Mouse (Mus musculus) forebrain, embryonic 15.5 days (tissue): ENCODE measurements around the gene Krt5. TPM values are rescaled to one million over a fixed set of nuclear protein-coding genes. Genes with fewer than 3 reads are reported as not detected.
"Not testable (repeated sequence)": the region's sequence is repeated elsewhere in the genome, so short reads cannot be mapped to it uniquely, and the experiment has no call there.

Experiments used
- ATAC-seq: fragments of 200-750 bp; cut with Nextera tagmentation; replicated peaks from 2 replicates; pipeline ENCODE4 v1.8.0; 2017; ENCODE audit warnings: mild to moderate bottlenecking, moderate TSS enrichment, moderate library complexity
- H3K27ac ChIP-seq: fragments of 300-500 bp; sonication (generic); replicated peaks from 2 replicates; pipeline ENCODE4 v1.5.1; 2015; ENCODE audit warnings: mild to moderate bottlenecking, inconsistent platforms
- H3K27me3 ChIP-seq: fragments of 300-500 bp; sonication (generic); 2 replicates; pipeline ENCODE4 v1.6.1; 2015; ENCODE audit warnings: inconsistent platforms
- H3K36me3 ChIP-seq: fragments of 300-500 bp; sonication (generic); 2 replicates; pipeline ENCODE4 v1.6.1; 2015; ENCODE audit warnings: mild to moderate bottlenecking, inconsistent platforms
- H3K4me1 ChIP-seq: fragments of 300-500 bp; sonication (generic); 2 replicates; pipeline ENCODE4 v1.6.1; 2015; ENCODE audit warnings: inconsistent platforms
- H3K4me2 ChIP-seq: fragments of 300-500 bp; sonication (generic); replicated peaks from 2 replicates; pipeline ENCODE4 v1.6.1; 2015; ENCODE audit warnings: mild to moderate bottlenecking, inconsistent platforms
- H3K4me3 ChIP-seq: fragments of 300-500 bp; sonication (generic); 2 replicates; pipeline ENCODE4 v1.5.1; 2015; ENCODE audit warnings: mild to moderate bottlenecking, inconsistent platforms
- H3K9ac ChIP-seq: fragments of 300-500 bp; sonication (generic); replicated peaks from 2 replicates; pipeline ENCODE4 v1.6.1; 2015; ENCODE audit warnings: mild to moderate bottlenecking, inconsistent platforms
- H3K9me3 ChIP-seq: fragments of 300-500 bp; sonication (generic); 2 replicates; pipeline ENCODE4 v1.6.1; 2016; ENCODE audit warnings: inconsistent platforms
- WGBS: fragments of 180-500 bp; shearing (Covaris S2); methylation state at CpG from one replicate; pipeline ENCODE4 v1.1.7; 2015; ENCODE audit warnings: mixed read lengths; 5-methylcytosine and 5-hydroxymethylcytosine counted together
- microRNA-seq: library from miRNA; unstranded; fragments of <30 nt; microRNA quantifications from one replicate; pipeline ENCODE4, GENCODE M21; 2016
- polyA plus RNA-seq: library from polyadenylated mRNA; unstranded; fragments of >200 nt; fragmentation: Nextera tagmentation; extraction: Ambion mirVana; gene quantifications from 2 replicates; pipeline ENCODE4 v1.2.1, GENCODE M21; 2015

Krt5 gene
- polyA plus RNA-seq, 1 experiment from 2014 or later = 0.15 TPM

GRCm38 (mm10) chr15:101699192-101699591 lies 13.5 kb downstream of the Krt5 start:
- Histone ChIP-seq H3K27me3 (no peaks in the 10 kb centered on the region), H3K9ac (no peak overlapping the region), H3K4me2 (no peak overlapping the region), H3K36me3 (no peaks in the 10 kb centered on the region), H3K9me3 (no peaks in the 10 kb centered on the region), H3K27ac (no peak overlapping the region), H3K4me1 (no peaks in the 10 kb centered on the region), H3K4me3 (no peak overlapping the region)
- 52% methylated on average over 3 of the region's 3 CpGs for WGBS
- no peak for ATAC-seq

DNA sequence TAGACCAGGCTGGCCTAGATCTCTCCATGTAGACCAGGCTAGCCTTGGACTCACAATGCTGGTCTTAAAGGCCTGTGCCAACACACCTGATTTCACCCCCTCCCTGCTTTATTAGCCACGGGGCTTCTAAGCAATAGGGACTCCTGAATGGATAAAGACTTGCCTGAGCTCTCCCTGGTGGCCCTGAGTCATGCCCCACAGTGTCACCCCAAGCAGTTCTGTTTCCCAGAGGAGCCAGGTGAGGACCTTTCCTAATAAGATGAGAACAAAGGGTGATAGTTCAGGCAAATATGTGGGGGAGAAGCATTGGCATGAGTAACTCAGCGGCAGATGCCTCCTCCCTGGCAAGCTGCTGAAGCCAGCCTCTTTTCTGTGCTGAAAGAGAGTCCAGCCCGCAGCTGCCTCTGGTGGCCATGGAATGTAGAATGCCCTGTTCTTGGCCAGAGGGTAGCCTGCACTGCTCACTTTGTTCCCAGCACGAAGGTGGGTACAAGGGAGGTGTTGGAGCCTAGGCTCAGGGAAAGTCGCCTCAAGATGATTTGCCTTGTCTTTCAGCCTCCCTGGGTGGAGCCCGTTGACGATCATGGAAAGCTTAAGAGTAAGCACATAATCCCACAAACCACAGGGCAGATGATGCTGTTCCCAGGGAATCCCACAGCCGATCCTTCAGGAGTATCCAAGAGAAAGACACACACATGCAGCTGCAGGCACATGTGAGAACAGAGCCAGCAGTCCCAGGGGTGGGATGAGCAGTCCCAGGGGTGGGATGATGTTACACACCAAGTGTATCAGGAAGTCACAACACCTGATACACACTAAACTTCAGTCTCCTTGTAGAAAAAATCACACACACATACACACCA lies 15.1 kb downstream of the Krt5 start:
- Histone ChIP-seq H3K27ac (no peak overlapping the region), H3K4me1 (no peaks in the 10 kb centered on the region), H3K4me3 (no peak overlapping the region), H3K4me2 (no peak overlapping the region), H3K9me3 (no peaks in the 10 kb centered on the region), H3K36me3 (no peaks in the 10 kb centered on the region), H3K27me3 (no peaks in the 10 kb centered on the region), H3K9ac (no peak overlapping the region)
- no peak for ATAC-seq
- 79% methylated on average over 8 of the region's 8 CpGs for WGBS

GRCm38 (mm10) chr15:101694207-101694606 lies 18.5 kb downstream of the Krt5 start, which contains the start of gene Krt6a:
Gene Krt6a, minus strand, starts transcription at chr15:101694307.
- no peaks in the 10 kb centered on the region for H3K4me1 ChIP-seq
- H3K27ac ChIP-seq = no peak within 1 kb of the TSS
- no peaks in the 10 kb centered on the region for H3K9me3 ChIP-seq
- WGBS = 86% methylated on average over 5 of the region's 5 CpGs
- H3K27me3 ChIP-seq = no peaks in the 10 kb centered on the region
- H3K36me3 ChIP-seq = no peaks in the 10 kb centered on the region
- ATAC-seq = no peak
- H3K4me3 ChIP-seq = no peak within 1 kb of the TSS
- no peak within 1 kb of the TSS for H3K4me2 ChIP-seq
- no peak within 1 kb of the TSS for H3K9ac ChIP-seq

DNA sequence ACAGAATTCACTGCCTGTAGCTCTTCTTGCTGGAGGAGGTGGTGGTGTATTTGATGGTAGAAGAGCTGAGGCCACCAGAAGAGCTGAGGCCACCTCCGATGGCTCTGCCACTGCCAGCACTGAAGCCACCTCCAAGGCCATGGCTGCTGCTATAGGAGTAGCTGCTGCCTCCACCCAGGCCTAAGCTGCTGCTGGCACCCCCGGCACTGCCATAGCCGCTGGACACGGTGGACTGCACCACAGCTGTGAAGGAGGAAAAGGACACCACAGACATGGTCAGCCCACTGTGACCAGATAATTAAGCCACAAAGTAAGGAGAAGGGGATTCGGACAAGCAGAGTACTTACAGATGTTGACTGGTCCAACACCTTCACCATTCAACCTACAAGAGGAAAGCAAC lies 22.2 kb downstream of the Krt5 start:
- H3K27ac ChIP-seq, ATAC-seq, H3K27me3 ChIP-seq, H3K4me3 ChIP-seq, H3K9me3 ChIP-seq, H3K36me3 ChIP-seq, H3K4me1 ChIP-seq, H3K4me2 ChIP-seq, H3K9ac ChIP-seq: not testable (repeated sequence)
- 90% methylated on average over 5 of the region's 5 CpGs for WGBS

DNA sequence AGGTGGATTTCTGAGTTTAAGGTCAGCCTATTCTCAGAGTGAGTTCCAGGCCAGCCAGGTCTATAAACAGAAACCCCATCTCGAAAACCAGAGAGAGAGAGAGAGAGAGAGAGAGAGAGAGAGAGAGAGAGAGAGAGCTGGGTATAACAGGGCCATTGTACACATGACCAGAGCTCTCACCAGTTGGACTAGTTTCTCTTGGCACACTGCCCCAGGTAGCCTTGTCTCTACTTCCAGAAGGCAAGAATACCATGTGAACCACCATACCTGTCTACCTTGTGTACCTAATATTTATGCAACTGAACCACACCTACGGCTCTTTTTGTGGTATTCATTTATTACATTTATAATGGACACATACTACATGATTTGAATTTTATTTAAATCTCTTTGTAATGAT lies 24.5 kb downstream of the Krt5 start:
- Histone ChIP-seq H3K27ac (no peak overlapping the region), H3K9me3 (no peaks in the 10 kb centered on the region; the same call in 1 of the 2 replicates), H3K4me2 (no peak overlapping the region), H3K4me1 (no peaks in the 10 kb centered on the region), H3K27me3 (no peaks in the 10 kb centered on the region), H3K4me3 (no peak overlapping the region), H3K9ac (no peak overlapping the region), H3K36me3 (no peaks in the 10 kb centered on the region)
- no peak for ATAC-seq
- WGBS = 69% methylated on average over 2 of the region's 2 CpGs

- H3K9ac ChIP-seq = no peak within 1 kb of the TSS
- H3K4me1 ChIP-seq = no peaks in the 10 kb centered on the region
- 78% methylated on average over 2 of the region's 2 CpGs for WGBS
- H3K4me2 ChIP-seq = no peak within 1 kb of the TSS
- no peak within 1 kb of the TSS for H3K27ac ChIP-seq
- H3K9me3 ChIP-seq = no peaks in the 10 kb centered on the region; the same call in 1 of the 2 replicates
- H3K4me3 ChIP-seq = no peak within 1 kb of the TSS
- no peak for ATAC-seq
- H3K27me3 ChIP-seq = no peaks in the 10 kb centered on the region
- no peaks in the 10 kb centered on the region for H3K36me3 ChIP-seq
Measured at GRCm38 (mm10) chr15:101680187-101680586, 32.5 kb downstream of the Krt5 start, which contains the start of gene Krt6b. Gene Krt6b, minus strand, starts transcription at chr15:101680287.

GRCm38 (mm10) chr15:101675978-101676377 lies 36.7 kb downstream of the Krt5 start:
- Histone ChIP-seq H3K9me3 (no peaks in the 10 kb centered on the region), H3K4me1 (no peaks in the 10 kb centered on the region), H3K9ac (no peak overlapping the region), H3K4me2 (no peak overlapping the region), H3K27ac (no peak overlapping the region), H3K4me3 (no peak overlapping the region), H3K36me3 (no peaks in the 10 kb centered on the region), H3K27me3 (no peaks in the 10 kb centered on the region)
- 88% methylated on average over 1 of the region's 1 CpGs for WGBS
- no peak for ATAC-seq

Small RNA genes within 50 kb of the gene (microRNA-seq; reads per million reads assigned to microRNA genes)
- not detected for gene Gm44323
- not detected for gene Gm44342
- gene Gm44383 = not detected

Other genes with a start within 250 kb of the Krt5 start
- gene Krt81, start 249.1 kb downstream of the Krt5 start, polyA plus RNA-seq = not detected in 2 replicates
- gene Krt86, start 239.4 kb downstream of the Krt5 start, polyA plus RNA-seq = not detected in 2 replicates
- not detected in 2 replicates for gene Krt83, start 221.4 kb downstream of the Krt5 start, polyA plus RNA-seq
- not detected in 2 replicates for gene Gm49425, start 195.6 kb downstream of the Krt5 start, polyA plus RNA-seq
- not detected in 2 replicates for gene Krt84, start 180.1 kb downstream of the Krt5 start, polyA plus RNA-seq
- not detected in 2 replicates for gene Krt82, start 162.2 kb downstream of the Krt5 start, polyA plus RNA-seq
- gene Krt90, start 149.9 kb downstream of the Krt5 start, polyA plus RNA-seq = 0.09 TPM in 1 of 2 replicates, not detected in the other
- 0.08 TPM in 1 of 2 replicates, not detected in the other for gene Krt75, start 139.0 kb downstream of the Krt5 start, polyA plus RNA-seq
- gene Gm5414, start 84.7 kb downstream of the Krt5 start, polyA plus RNA-seq = not detected in 2 replicates
- gene Gm5478, start 65.5 kb downstream of the Krt5 start, polyA plus RNA-seq = not detected in 2 replicates
- not detected in 2 replicates for gene Krt6b, start 32.6 kb downstream of the Krt5 start, polyA plus RNA-seq
- not detected in 2 replicates for gene Krt6a, start 18.6 kb downstream of the Krt5 start, polyA plus RNA-seq
- not detected in 2 replicates for gene Krt71, start 30.2 kb upstream of the Krt5 start, polyA plus RNA-seq
- gene Krt72, start 73.6 kb upstream of the Krt5 start, polyA plus RNA-seq = not detected in 2 replicates
- 0.43 and 1.1 TPM in 2 replicates for gene Krt73, start 89.4 kb upstream of the Krt5 start, polyA plus RNA-seq
- not detected in 2 replicates for gene Krt2, start 105.3 kb upstream of the Krt5 start, polyA plus RNA-seq
- 8.4 and 8.6 TPM in 2 replicates for gene Krt1, start 137.9 kb upstream of the Krt5 start, polyA plus RNA-seq
- 0.47 and 1.2 TPM in 2 replicates for gene Krt77, start 156.8 kb upstream of the Krt5 start, polyA plus RNA-seq
- gene Krt76, start 180.0 kb upstream of the Krt5 start, polyA plus RNA-seq = not detected in 2 replicates
- gene Krt4, start 211.8 kb upstream of the Krt5 start, polyA plus RNA-seq = 0.08 TPM in 1 of 2 replicates, not detected in the other
- 0.10 and 0.23 TPM in 2 replicates for gene Krt79, start 227.4 kb upstream of the Krt5 start, polyA plus RNA-seq
- not detected in 2 replicates for gene Krt78, start 241.4 kb upstream of the Krt5 start, polyA plus RNA-seq